Mouse (Mus musculus) hindbrain, embryonic 11.5 days (tissue): ENCODE data around the gene Arhgap17. TPM values are rescaled to one million over a fixed set of nuclear protein-coding genes. Genes with fewer than 3 reads are reported as not detected.
A peak's percentile ranks its signal among the peaks of the same experiment; 100 is the strongest.

Experiments
- ATAC-seq: fragments of 200-750 bp; cut with Nextera tagmentation; 2 replicates; pipeline ENCODE4 v1.8.0; 2017; ENCODE audit warnings: mild to moderate bottlenecking, moderate TSS enrichment, moderate library complexity; ENCODE audit not compliant: low FRiP score
- DNase-seq: peaks from one replicate; pipeline ENCODE4 v3.0.0-alpha.2; 2015; ENCODE audit warnings: low spot score
- H3K27ac ChIP-seq: fragments of 300-500 bp; sonication (generic); 2 replicates; pipeline ENCODE4 v1.5.1; 2014; ENCODE audit warnings: mild to moderate bottlenecking, low read depth, low read length
- H3K27me3 ChIP-seq: fragments of 300-500 bp; sonication (generic); 2 replicates; pipeline ENCODE4 v1.6.1; 2014; ENCODE audit warnings: mild to moderate bottlenecking, low read length, moderate library complexity, mixed read lengths; ENCODE audit not compliant: control insufficient read depth, insufficient read depth
- H3K36me3 ChIP-seq: fragments of 300-500 bp; sonication (generic); 2 replicates; pipeline ENCODE4 v1.6.1; 2014; ENCODE audit warnings: mild to moderate bottlenecking, low read length, moderate library complexity, mixed read lengths; ENCODE audit not compliant: control insufficient read depth, insufficient read depth
- H3K4me1 ChIP-seq: fragments of 300-500 bp; sonication (generic); replicated peaks from 2 replicates; pipeline ENCODE4 v1.6.1; 2014; ENCODE audit warnings: low read length, mixed read lengths; ENCODE audit not compliant: control insufficient read depth, insufficient read depth
- H3K4me2 ChIP-seq: fragments of 300-500 bp; sonication (generic); replicated peaks from 2 replicates; pipeline ENCODE4 v1.6.1; 2014; ENCODE audit warnings: mild to moderate bottlenecking, low read depth, low read length
- H3K4me3 ChIP-seq: fragments of 300-500 bp; sonication (generic); 2 replicates; pipeline ENCODE4 v1.5.1; 2014; ENCODE audit warnings: low read depth, low read length
- H3K9ac ChIP-seq: fragments of 300-500 bp; sonication (generic); 2 replicates; pipeline ENCODE4 v1.6.1; 2014; ENCODE audit warnings: low read depth, low read length
- H3K9me3 ChIP-seq: fragments of 300-500 bp; sonication (generic); 2 replicates; pipeline ENCODE4 v1.6.1; 2016; ENCODE audit warnings: low read length; ENCODE audit not compliant: control insufficient read depth
- WGBS: fragments of 180-500 bp; shearing (Covaris S2); extraction: QIAGEN DNeasy Blood & Tissue Kit; methylation state at CpG from one replicate; pipeline ENCODE4 v1.1.7; 2014; 5-methylcytosine and 5-hydroxymethylcytosine counted together
- polyA plus RNA-seq: library from polyadenylated mRNA; unstranded; fragments of >200 nt; fragmentation: Nextera tagmentation; extraction: Ambion mirVana; gene quantifications from 2 replicates; pipeline ENCODE4 v1.2.1, GENCODE M21; 2014

The Arhgap17 gene
- polyA plus RNA-seq, 1 experiment from 2014 or later = 23.6 TPM

DNA sequence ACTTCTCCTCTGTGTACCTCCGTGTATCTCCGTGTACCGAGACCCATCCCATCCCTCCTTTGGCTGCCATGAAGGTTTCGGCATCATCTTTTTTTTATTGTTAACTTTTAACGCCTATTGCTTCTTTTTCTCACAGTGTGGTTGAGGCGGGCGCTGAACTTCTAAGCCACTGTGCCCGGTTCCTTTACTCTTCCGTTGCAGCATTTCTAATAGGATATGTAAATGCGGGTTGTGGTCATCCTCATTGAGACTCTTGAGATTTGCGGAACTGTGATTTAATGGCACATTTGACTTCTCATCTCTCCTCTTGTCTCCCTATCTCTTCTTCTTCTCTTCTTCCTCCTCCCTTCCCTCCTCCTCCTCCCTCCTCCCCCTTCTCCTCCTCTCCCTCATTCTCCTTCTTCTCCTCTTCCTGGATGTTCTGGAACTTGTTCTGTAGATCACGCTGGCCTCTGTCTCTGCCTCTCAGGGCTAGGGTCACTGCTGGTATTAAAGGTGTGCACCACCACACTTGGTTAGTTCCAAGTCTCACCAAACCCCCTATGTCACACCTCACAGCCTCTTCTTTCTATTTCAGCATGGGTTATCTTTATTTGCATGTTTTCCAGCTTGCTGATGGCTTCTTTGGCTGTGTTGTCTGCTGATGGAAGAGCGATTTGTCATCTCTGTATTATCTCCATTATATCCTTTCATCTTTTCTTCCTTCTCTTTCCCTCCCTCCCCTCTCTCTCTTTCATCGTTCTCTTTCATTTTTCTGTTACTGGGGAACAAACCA is 115.3 kb downstream of the Arhgap17 start:
- Histone ChIP-seq H3K27ac (no peak overlapping the region), H3K27me3 (no peaks in the 10 kb centered on the region), H3K4me1 (no peaks in the 10 kb centered on the region), H3K4me2 (no peak overlapping the region), H3K36me3 (no peaks in the 10 kb centered on the region), H3K9ac (no peak overlapping the region), H3K4me3 (no peak overlapping the region), H3K9me3 (no peaks in the 10 kb centered on the region)
- WGBS = 91% methylated on average over 14 of the region's 14 CpGs
- DNase-seq (no peak), ATAC-seq (no peak)

DNA sequence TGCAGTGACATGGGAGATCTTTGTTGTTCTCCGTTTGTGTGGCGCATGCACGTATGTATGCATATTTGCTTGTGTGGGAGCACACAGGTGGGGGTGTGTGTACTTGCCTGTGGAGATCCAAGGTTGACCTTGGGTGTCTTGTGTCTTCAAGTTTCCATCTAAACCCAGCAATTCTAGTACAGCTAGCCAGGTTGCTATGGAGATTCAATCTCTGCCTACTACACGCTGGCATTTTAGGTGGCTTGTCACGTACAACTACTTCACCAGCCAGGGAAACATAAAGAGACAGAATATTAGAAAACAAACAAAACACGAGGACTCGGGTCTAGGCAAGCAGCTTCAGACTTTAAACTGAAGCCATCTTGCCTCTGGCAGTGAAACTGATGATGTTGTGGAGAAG is 116.3 kb downstream of the Arhgap17 start:
- WGBS = 84% methylated on average over 7 of the region's 7 CpGs
- Histone ChIP-seq H3K27ac (no peak overlapping the region), H3K9me3 (no peaks in the 10 kb centered on the region), H3K4me3 (no peak overlapping the region), H3K4me1 (no peaks in the 10 kb centered on the region), H3K9ac (no peak overlapping the region), H3K4me2 (no peak overlapping the region), H3K27me3 (no peaks in the 10 kb centered on the region), H3K36me3 (no peaks in the 10 kb centered on the region)
- DNase-seq (no peak), ATAC-seq (no peak)

- H3K4me2 ChIP-seq = no peak overlapping the region
Observed at GRCm38 (mm10) chr7:123251343-123251742, 118.4 kb downstream of the Arhgap17 start.

GRCm38 (mm10) chr7:123248166-123248565 is 121.5 kb downstream of the Arhgap17 start:
- no peaks in the 10 kb centered on the region for H3K9me3 ChIP-seq
- no peak overlapping the region for H3K27ac ChIP-seq
- ATAC-seq = no peak
- H3K4me3 ChIP-seq = no peak overlapping the region
- 46% methylated on average over 2 of the region's 2 CpGs for WGBS
- H3K27me3 ChIP-seq = no peaks in the 10 kb centered on the region
- H3K4me1 ChIP-seq = no peaks in the 10 kb centered on the region
- H3K9ac ChIP-seq = no peak overlapping the region
- no peaks in the 10 kb centered on the region for H3K36me3 ChIP-seq
- no peak overlapping the region for H3K4me2 ChIP-seq
- no peak for DNase-seq

More at GRCm38 (mm10) chr7:123251343-123251742, 118.4 kb downstream of the Arhgap17 start:
- no peak overlapping the region for H3K27ac ChIP-seq
- no peaks in the 10 kb centered on the region for H3K9me3 ChIP-seq
- no peak overlapping the region for H3K9ac ChIP-seq
- no peak overlapping the region for H3K4me3 ChIP-seq
- no peaks in the 10 kb centered on the region for H3K27me3 ChIP-seq
- DNase-seq (no peak), ATAC-seq (no peak)
- H3K4me1 ChIP-seq = no peaks in the 10 kb centered on the region
- H3K36me3 ChIP-seq = no peaks in the 10 kb centered on the region
- WGBS = 43% methylated on average over 6 of the region's 6 CpGs

DNA sequence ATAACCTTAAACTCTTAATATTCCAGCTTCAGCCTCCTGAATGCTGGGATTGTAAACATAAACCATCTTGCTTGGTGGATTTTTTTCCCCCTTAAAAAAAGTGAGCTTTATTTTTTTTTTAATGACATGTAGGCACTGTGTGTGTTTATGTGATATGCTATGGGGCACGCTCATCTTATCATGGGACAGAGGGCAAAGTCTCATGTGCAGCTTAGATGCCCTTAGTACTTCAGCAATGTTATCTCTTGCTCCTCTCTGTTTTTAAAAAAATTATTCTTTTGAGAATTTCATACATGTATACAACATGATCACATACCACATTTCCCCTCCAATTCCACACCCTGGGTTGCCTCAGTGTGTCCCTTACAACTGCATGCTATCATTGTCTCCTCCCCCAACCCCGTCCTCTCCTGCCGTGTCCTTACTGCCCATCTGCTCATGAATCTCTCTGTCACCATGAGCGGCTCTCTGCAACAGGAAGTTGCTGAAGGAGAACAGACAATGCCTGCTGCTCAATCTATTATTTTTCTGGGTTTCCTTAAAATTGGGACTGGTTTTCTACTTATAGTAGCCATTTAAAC is 123.1 kb downstream of the Arhgap17 start:
- DNase-seq = no peak
- WGBS = 71% methylated on average over 4 of the region's 4 CpGs

GRCm38 (mm10) chr7:123244833-123245232 is 124.9 kb downstream of the Arhgap17 start:
- no peak overlapping the region for H3K4me3 ChIP-seq
- ATAC-seq = no peak

More for the DNA sequence above, 123.1 kb downstream of the Arhgap17 start:
- Histone ChIP-seq H3K9me3 (no peaks in the 10 kb centered on the region), H3K27me3 (no peaks in the 10 kb centered on the region), H3K4me2 (no peak overlapping the region), H3K4me1 (no peaks in the 10 kb centered on the region), H3K36me3 (no peaks in the 10 kb centered on the region), H3K27ac (no peak overlapping the region), H3K4me3 (no peak overlapping the region), H3K9ac (no peak overlapping the region)
- ATAC-seq = no peak

GRCm38 (mm10) chr7:123242241-123242640 is 127.5 kb downstream of the Arhgap17 start:
- ATAC-seq (no peak), DNase-seq (no peak)
- no peak overlapping the region for H3K4me3 ChIP-seq
- H3K27me3 ChIP-seq = no peaks in the 10 kb centered on the region
- H3K9ac ChIP-seq = no peak overlapping the region
- no peak overlapping the region for H3K4me2 ChIP-seq
- no peaks in the 10 kb centered on the region for H3K36me3 ChIP-seq
- WGBS = 92% methylated on average over 7 of the region's 7 CpGs
- H3K4me1 ChIP-seq = no peaks in the 10 kb centered on the region
- H3K27ac ChIP-seq = no peak overlapping the region
- no peaks in the 10 kb centered on the region for H3K9me3 ChIP-seq

More at GRCm38 (mm10) chr7:123244833-123245232, 124.9 kb downstream of the Arhgap17 start:
- no peaks in the 10 kb centered on the region for H3K4me1 ChIP-seq
- H3K9ac ChIP-seq = no peak overlapping the region
- no peak for DNase-seq
- 81% methylated on average over 1 of the region's 1 CpGs for WGBS
- H3K4me2 ChIP-seq = no peak overlapping the region
- H3K27me3 ChIP-seq = no peaks in the 10 kb centered on the region
- no peaks in the 10 kb centered on the region for H3K36me3 ChIP-seq
- no peaks in the 10 kb centered on the region for H3K9me3 ChIP-seq
- no peak overlapping the region for H3K27ac ChIP-seq

GRCm38 (mm10) chr7:123240064-123240463 is 129.7 kb downstream of the Arhgap17 start:
- H3K27me3 ChIP-seq = no peaks in the 10 kb centered on the region
- H3K27ac ChIP-seq = no peak overlapping the region
- no peaks in the 10 kb centered on the region for H3K36me3 ChIP-seq
- H3K4me1 ChIP-seq = no peaks in the 10 kb centered on the region
- H3K4me3 ChIP-seq = no peak overlapping the region
- H3K4me2 ChIP-seq = no peak overlapping the region
- 78% methylated on average over 6 of the region's 6 CpGs for WGBS
- no peak overlapping the region for H3K9ac ChIP-seq
- ATAC-seq (no peak), DNase-seq (no peak)
- H3K9me3 ChIP-seq = no peaks in the 10 kb centered on the region

- ATAC-seq (no peak), DNase-seq (peak; percentile 32)
- no peak overlapping the region for H3K9ac ChIP-seq
- H3K27ac ChIP-seq = no peak overlapping the region
- no peak overlapping the region for H3K4me3 ChIP-seq
- no peaks in the 10 kb centered on the region for H3K27me3 ChIP-seq
- H3K4me2 ChIP-seq = no peak overlapping the region
- H3K36me3 ChIP-seq = no peaks in the 10 kb centered on the region
- no peaks in the 10 kb centered on the region for H3K9me3 ChIP-seq
- no peaks in the 10 kb centered on the region for H3K4me1 ChIP-seq
- 75% methylated on average over 4 of the region's 4 CpGs for WGBS
Observed at GRCm38 (mm10) chr7:123238621-123239020, 131.1 kb downstream of the Arhgap17 start.
